Mouse (Mus musculus) spleen, embryonic (tissue): ENCODE results near the gene Lce3a.

Source experiments
- CTCF ChIA-PET: fragments of 350-600 bp; sonication (Branson Sonifier 250); formaldehyde crosslinking; loops from one replicate; lab custom pipeline; 2022; lab: Charles Lee

The Lce3a gene

GRCm38 (mm10) chr3:92926130-92926529 lies at the start of gene Lce3a:
TSS of gene Lce3a (minus strand) at chr3:92926230.
- CTCF ChIA-PET, result no interaction called here

GRCm38 (mm10) chr3:92966761-92967160 lies 40.7 kb upstream of the Lce3a start, which contains the start of gene Lce3e:
TSS of gene Lce3e (plus strand) at chr3:92967061.
- CTCF ChIA-PET, result no interaction called here

GRCm38 (mm10) chr3:92957090-92957489 lies 31.1 kb upstream of the Lce3a start, which contains the start of gene Lce3d:
TSS of gene Lce3d (plus strand) at chr3:92957390.
- CTCF ChIA-PET, result no interaction called here

- CTCF ChIA-PET, result no interaction called here
Measured at GRCm38 (mm10) chr3:92944186-92944585, 18.2 kb upstream of the Lce3a start, which contains the start of gene Lce3c. TSS of gene Lce3c (plus strand) at chr3:92944486.

DNA sequence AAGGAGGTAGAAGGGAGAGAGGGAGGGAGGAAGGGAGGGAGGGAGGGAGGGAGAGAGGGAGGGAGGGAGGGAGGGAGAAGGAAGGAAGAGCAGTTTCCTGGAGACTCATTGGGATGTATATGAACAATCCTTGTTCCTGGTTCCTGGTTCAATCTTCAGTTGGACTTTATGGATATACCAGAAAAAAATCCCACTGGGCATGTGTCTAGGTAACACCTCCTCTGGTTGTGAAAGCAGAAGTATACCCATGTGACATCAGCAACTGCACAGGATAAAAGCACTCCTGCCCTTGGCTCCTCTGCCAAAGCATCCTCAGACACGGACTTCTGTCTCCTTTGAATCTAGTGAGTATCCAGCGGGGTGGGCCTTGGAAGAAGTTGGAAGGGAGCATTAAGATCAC lies 6.6 kb upstream of the Lce3a start, which contains the start of gene Lce3b:
Gene Lce3b, plus strand, starts transcription at position 301 of the 400 bp plus-strand sequence.
- CTCF ChIA-PET, result no interaction called here

GRCm38 (mm10) chr3:92920364-92920763 lies 5.7 kb downstream of the Lce3a start:
- CTCF ChIA-PET, result no interaction called here

DNA sequence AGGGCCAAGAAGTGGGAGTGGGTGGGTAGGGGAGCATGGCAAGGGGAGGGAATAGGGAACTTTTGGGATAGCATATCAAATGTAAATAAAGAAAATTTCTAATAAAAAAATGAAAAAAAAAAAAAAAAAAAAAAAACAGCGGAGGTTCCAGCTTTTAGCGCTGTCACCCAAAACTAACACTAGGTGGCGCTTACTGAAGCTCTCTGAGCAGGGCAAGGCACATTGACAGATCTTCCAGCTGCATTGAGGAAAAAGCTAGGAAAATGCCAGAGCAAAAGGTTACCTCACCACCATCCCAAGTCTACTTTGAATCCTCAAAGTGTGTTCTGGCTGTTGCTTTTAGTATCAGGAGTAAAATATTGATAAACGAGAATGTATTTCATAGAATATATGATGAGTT lies 18.5 kb downstream of the Lce3a start:
- CTCF ChIA-PET, result interaction anchor here (0.7 kb wide), 1 partner anchor 10 kb away, joined by 12 read pairs; no protein-coding TSS in a partner anchor

GRCm38 (mm10) chr3:92905182-92905581 lies 20.8 kb downstream of the Lce3a start:
- CTCF ChIA-PET, result no interaction called here

DNA sequence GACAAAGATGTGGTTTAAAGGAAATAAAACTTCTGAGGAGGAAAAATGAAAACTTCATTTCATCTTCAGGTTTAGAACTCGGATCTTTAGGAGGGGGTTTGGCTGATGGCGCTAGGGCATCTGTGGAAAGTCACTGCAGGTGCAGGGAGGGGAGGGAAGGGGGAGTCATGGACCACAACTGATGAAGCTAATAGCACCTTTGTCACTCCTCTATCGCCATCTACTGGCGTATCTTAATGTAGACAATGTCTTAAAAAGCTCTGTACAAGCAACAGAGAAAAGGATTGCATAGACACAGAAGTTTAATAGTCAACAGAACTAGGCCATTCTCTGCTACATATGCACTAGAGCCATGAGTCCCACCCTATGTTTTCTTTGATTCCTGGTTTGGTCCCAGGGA lies 22.4 kb downstream of the Lce3a start:
- CTCF ChIA-PET, result no interaction called here

DNA sequence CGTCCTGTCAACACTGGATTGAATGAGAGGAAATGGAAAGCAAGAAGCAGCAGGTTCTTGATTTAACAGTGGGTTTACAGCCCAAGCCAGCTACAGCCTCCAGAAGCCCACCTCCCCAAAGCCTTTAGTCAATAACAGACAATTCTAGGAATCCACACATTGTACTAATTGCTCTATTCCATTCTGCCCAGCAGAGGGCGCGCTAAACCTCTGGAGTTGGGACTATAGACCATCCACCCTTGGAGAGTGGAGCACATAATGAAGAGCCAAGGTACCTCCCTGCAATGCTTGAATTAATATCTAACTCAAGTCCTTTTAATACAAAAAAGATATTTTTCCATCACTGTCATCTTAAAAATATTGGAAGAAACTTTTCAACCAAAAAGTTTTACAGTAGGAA lies 23.0 kb downstream of the Lce3a start:
- CTCF ChIA-PET, result no interaction called here

GRCm38 (mm10) chr3:92894489-92894888 lies 31.5 kb downstream of the Lce3a start:
- CTCF ChIA-PET, result no interaction called here

- CTCF ChIA-PET, result no interaction called here
Measured at GRCm38 (mm10) chr3:92894063-92894462, 32.0 kb downstream of the Lce3a start.
